Mouse (Mus musculus) hindbrain, embryonic 13.5 days (tissue): ENCODE data around the gene Lxn. TPM values are rescaled to one million over a fixed set of nuclear protein-coding genes. Genes with fewer than 3 reads are reported as not detected.
A peak's percentile ranks its signal among the peaks of the same experiment; 100 is the strongest.

ENCODE experiments used
- ATAC-seq: fragments of 200-750 bp; cut with Nextera tagmentation; 2 replicates; pipeline ENCODE4 v1.8.0; 2017; ENCODE audit warnings: moderate TSS enrichment; ENCODE audit not compliant: low FRiP score
- H3K27ac ChIP-seq: fragments of 300-500 bp; sonication (generic); 2 replicates; pipeline ENCODE4 v1.5.1; 2015; ENCODE audit warnings: inconsistent platforms, mild to moderate bottlenecking, moderate library complexity
- H3K27me3 ChIP-seq: fragments of 300-500 bp; sonication (generic); 2 replicates; pipeline ENCODE4 v1.6.1; 2015; ENCODE audit warnings: mild to moderate bottlenecking, inconsistent platforms
- H3K36me3 ChIP-seq: fragments of 300-500 bp; sonication (generic); 2 replicates; pipeline ENCODE4 v1.6.1; 2015; ENCODE audit warnings: mild to moderate bottlenecking, inconsistent platforms
- H3K4me1 ChIP-seq: fragments of 300-500 bp; sonication (generic); replicated peaks from 2 replicates; pipeline ENCODE4 v1.6.1; 2015; ENCODE audit warnings: inconsistent platforms
- H3K4me2 ChIP-seq: fragments of 300-500 bp; sonication (generic); 2 replicates; pipeline ENCODE4 v1.6.1; 2015; ENCODE audit warnings: inconsistent platforms, mild to moderate bottlenecking, moderate library complexity
- H3K4me3 ChIP-seq: fragments of 300-500 bp; sonication (generic); 2 replicates; pipeline ENCODE4 v1.5.1; 2015; ENCODE audit warnings: mild to moderate bottlenecking, inconsistent platforms
- H3K9ac ChIP-seq: fragments of 300-500 bp; sonication (generic); 2 replicates; pipeline ENCODE4 v1.6.1; 2015; ENCODE audit warnings: mild to moderate bottlenecking, inconsistent platforms
- H3K9me3 ChIP-seq: fragments of 300-500 bp; sonication (generic); 2 replicates; pipeline ENCODE4 v1.6.1; 2016; ENCODE audit warnings: inconsistent platforms
- WGBS: fragments of 180-500 bp; shearing (Covaris S2); methylation state at CpG from one replicate; pipeline ENCODE4 v1.1.7; 2015; 5-methylcytosine and 5-hydroxymethylcytosine counted together
- polyA plus RNA-seq: library from polyadenylated mRNA; unstranded; fragments of >200 nt; fragmentation: Nextera tagmentation; extraction: Ambion mirVana; gene quantifications from 2 replicates; pipeline ENCODE4 v1.2.1, GENCODE M21; 2015

Lxn gene
- polyA plus RNA-seq, 1 experiment from 2014 or later: 227 TPM

GRCm38 (mm10) chr3:67447143-67447542, 16.6 kb downstream of the Lxn start:
- peaks cover 72% of the 10 kb centered on the region for H3K36me3 ChIP-seq
- no peaks in the 10 kb centered on the region for H3K4me1 ChIP-seq
- H3K27ac ChIP-seq: no peak overlapping the region
- no peaks in the 10 kb centered on the region for H3K9me3 ChIP-seq
- whole genome bisulfite sequencing: 96% methylated on average over 2 of the region's 2 CpGs
- H3K4me2 ChIP-seq: no peak overlapping the region
- H3K9ac ChIP-seq: no peak overlapping the region
- ATAC-seq: no peak
- H3K4me3 ChIP-seq: no peak overlapping the region
- H3K27me3 ChIP-seq: no peaks in the 10 kb centered on the region

GRCm38 (mm10) chr3:67434011-67434410, 29.7 kb downstream of the Lxn start:
- Histone ChIP-seq H3K27ac (no peak overlapping the region), H3K4me3 (no peak overlapping the region), H3K4me2 (no peak overlapping the region), H3K27me3 (no peaks in the 10 kb centered on the region), H3K4me1 (peaks cover 10% of the 10 kb centered on the region), H3K9me3 (no peaks in the 10 kb centered on the region), H3K36me3 (peaks cover 67% of the 10 kb centered on the region), H3K9ac (no peak overlapping the region)
- WGBS: 96% methylated on average over 6 of the region's 6 CpGs
- ATAC-seq: no peak

GRCm38 (mm10) chr3:67429999-67430380, 33.7 kb downstream of the Lxn start, which contains the start of gene Gfm1:
Gene Gfm1 (plus strand): TSS chr3:67430096.
- Histone ChIP-seq H3K9ac (peak within 1 kb of the TSS; percentile 92), H3K36me3 (peaks cover 31% of the 10 kb centered on the region), H3K4me3 (peak within 1 kb of the TSS; percentile 79), H3K27me3 (no peaks in the 10 kb centered on the region), H3K4me2 (peak within 1 kb of the TSS; percentile 90), H3K4me1 (peaks cover 10% of the 10 kb centered on the region), H3K27ac (no peak within 1 kb of the TSS), H3K9me3 (peaks cover 7% of the 10 kb centered on the region; the same call in 1 of the 2 replicates)
- ATAC-seq: peak; percentile 98
- under 1% methylated on average over 24 of the region's 24 CpGs for WGBS

GRCm38 (mm10) chr3:67429338-67429998, 34.3 kb downstream of the Lxn start:
- Histone ChIP-seq H3K36me3 (peaks cover 27% of the 10 kb centered on the region), H3K27me3 (no peaks in the 10 kb centered on the region), H3K4me3 (peak overlapping the region; percentile 79), H3K4me2 (peak overlapping the region; percentile 90), H3K9ac (peak overlapping the region; percentile 92), H3K9me3 (peaks cover 7% of the 10 kb centered on the region; the same call in 1 of the 2 replicates), H3K27ac (no peak overlapping the region), H3K4me1 (peaks cover 10% of the 10 kb centered on the region)
- peak; percentile 89 for ATAC-seq
- WGBS: 33% methylated on average over 8 of the region's 8 CpGs

Other genes starting within 250 kb of the Lxn start
- gene Mlf1, start 89.8 kb downstream of the Lxn start, polyA plus RNA-seq: 33.1 and 42.8 TPM in 2 replicates
- gene Gm17402, start 88.8 kb downstream of the Lxn start, polyA plus RNA-seq: not detected in 2 replicates
- gene Gfm1, start 33.8 kb downstream of the Lxn start, polyA plus RNA-seq: 29.4 and 34.1 TPM in 2 replicates
- gene Rarres1, start 51.6 kb upstream of the Lxn start, polyA plus RNA-seq: 1.3 TPM in 2 replicates
- 39.0 and 48.0 TPM in 2 replicates for gene Mfsd1, start 118.8 kb upstream of the Lxn start, polyA plus RNA-seq